Mouse (Mus musculus) hindbrain, embryonic 16.5 days (tissue): ENCODE measurements around the gene Nfia. TPM values are rescaled to one million over a fixed set of nuclear protein-coding genes. Genes with fewer than 3 reads are reported as not detected.

Experiments
- ATAC-seq: fragments of 200-750 bp; cut with Nextera tagmentation; 2 replicates; pipeline ENCODE4 v1.8.0; 2017; ENCODE audit warnings: moderate TSS enrichment, moderate library complexity
- H3K27ac ChIP-seq: fragments of 300-500 bp; sonication (generic); 2 replicates; pipeline ENCODE4 v1.5.1; 2014; ENCODE audit warnings: low read depth, mild to moderate bottlenecking, control low read depth, low read length, moderate library complexity
- H3K27me3 ChIP-seq: fragments of 300-500 bp; sonication (generic); replicated peaks from 2 replicates; pipeline ENCODE4 v1.6.1; 2014; ENCODE audit warnings: low read length; ENCODE audit not compliant: control insufficient read depth, insufficient read depth
- H3K36me3 ChIP-seq: fragments of 300-500 bp; sonication (generic); 2 replicates; pipeline ENCODE4 v1.6.1; 2014; ENCODE audit warnings: mild to moderate bottlenecking, low read length, moderate library complexity, mixed read lengths; ENCODE audit not compliant: control insufficient read depth, insufficient read depth
- H3K4me1 ChIP-seq: fragments of 300-500 bp; sonication (generic); 2 replicates; pipeline ENCODE4 v1.6.1; 2014; ENCODE audit warnings: low read depth, low read length; ENCODE audit not compliant: control insufficient read depth, insufficient read depth
- H3K4me2 ChIP-seq: fragments of 300-500 bp; sonication (generic); 2 replicates; pipeline ENCODE4 v1.6.1; 2014; ENCODE audit warnings: mild to moderate bottlenecking, low read length, control low read depth, moderate library complexity
- H3K4me3 ChIP-seq: fragments of 300-500 bp; sonication (generic); 2 replicates; pipeline ENCODE4 v1.5.1; 2014; ENCODE audit warnings: mild to moderate bottlenecking, low read length, control low read depth, moderate library complexity
- H3K9ac ChIP-seq: fragments of 300-500 bp; sonication (generic); 2 replicates; pipeline ENCODE4 v1.6.1; 2014; ENCODE audit warnings: low read depth, mild to moderate bottlenecking, control low read depth, low read length, moderate library complexity
- H3K9me3 ChIP-seq: fragments of 300-500 bp; sonication (generic); 2 replicates; pipeline ENCODE4 v1.6.1; 2014; ENCODE audit warnings: mild to moderate bottlenecking, low read length, moderate library complexity; ENCODE audit not compliant: control insufficient read depth
- WGBS: fragments of 180-500 bp; shearing (Covaris S2); extraction: QIAGEN DNeasy Blood & Tissue Kit; methylation state at CpG from one replicate; pipeline ENCODE4 v1.1.7; 2014; 5-methylcytosine and 5-hydroxymethylcytosine counted together
- polyA plus RNA-seq: library from polyadenylated mRNA; unstranded; fragments of >200 nt; fragmentation: Nextera tagmentation; extraction: Ambion mirVana; gene quantifications from 2 replicates; pipeline ENCODE4 v1.2.1, GENCODE M21; 2015

Gene Nfia
- polyA plus RNA-seq, 1 experiment from 2014 or later: 38.4 TPM

GRCm38 (mm10) chr4:97778211-97779002 is 5.9 kb downstream of the Nfia start:
- peaks cover under 1% of the 10 kb centered on the region; the same call in 1 of the 2 replicates for H3K36me3 ChIP-seq
- peak overlapping the region; percentile 80 for H3K4me3 ChIP-seq
- H3K9ac ChIP-seq: peak overlapping the region; percentile 88
- peak; percentile 10; the same call in 1 of the 2 replicates for ATAC-seq
- H3K27me3 ChIP-seq: 0 out of 2 replicates have a peak, but pooled peaks cover 2% of the 10 kb centered on the region
- peaks cover 2% of the 10 kb centered on the region for H3K4me1 ChIP-seq
- WGBS: 0% methylated on average over 62 of the region's 94 CpGs
- peak overlapping the region; percentile 67 for H3K4me2 ChIP-seq
- H3K27ac ChIP-seq: peak overlapping the region; percentile 90
- no peaks in the 10 kb centered on the region for H3K9me3 ChIP-seq

DNA sequence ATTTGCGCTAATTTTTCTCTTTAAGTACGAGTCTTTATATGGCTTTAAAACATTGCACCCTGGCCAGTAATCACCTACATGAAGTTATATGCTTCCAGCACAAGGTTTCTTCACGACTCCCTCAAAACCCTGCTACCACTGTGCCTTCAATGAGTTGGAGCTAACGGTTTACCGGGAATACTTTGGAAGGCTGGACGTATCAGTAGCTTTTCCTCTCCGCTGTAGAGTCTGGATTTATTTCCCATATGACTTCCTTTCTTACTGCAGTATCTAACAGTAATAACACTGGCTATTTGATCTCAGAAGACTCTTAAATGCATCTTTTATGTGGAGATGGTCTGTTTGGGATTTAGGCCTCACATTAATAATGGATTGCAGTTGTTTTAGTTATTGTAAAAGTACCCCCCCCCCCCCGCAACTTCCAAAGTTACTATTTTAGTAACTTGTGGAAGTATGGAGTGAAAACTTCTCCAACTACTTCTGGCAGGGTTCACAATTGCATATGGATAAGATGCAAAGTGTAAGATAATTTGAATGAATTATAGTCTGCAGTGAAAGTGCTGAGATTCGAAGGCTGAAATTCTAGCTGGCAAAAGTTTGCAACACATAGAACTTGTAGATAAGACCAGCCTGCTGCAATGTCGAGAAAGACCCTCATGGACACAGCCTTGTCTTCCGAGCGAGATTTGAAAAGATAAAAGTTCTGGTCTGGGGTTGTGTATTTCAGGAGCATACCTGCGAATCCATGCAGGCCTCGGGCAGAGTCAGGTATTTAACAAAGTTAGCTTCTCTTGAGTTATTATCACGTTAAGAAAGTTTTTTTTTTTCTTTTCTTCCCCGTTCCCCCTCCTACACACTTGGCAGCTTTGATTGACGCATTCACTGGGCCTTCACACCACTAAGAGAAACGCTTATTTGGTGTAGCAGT is 6.7 kb downstream of the Nfia start:
- H3K4me3 ChIP-seq: peak overlapping the region; percentile 80
- 0 out of 2 replicates have a peak, but pooled peaks cover 2% of the 10 kb centered on the region for H3K27me3 ChIP-seq
- H3K27ac ChIP-seq: peak overlapping the region; percentile 90
- 12% methylated on average over 18 of the region's 18 CpGs for WGBS
- peak overlapping the region; percentile 88 for H3K9ac ChIP-seq
- H3K9me3 ChIP-seq: no peaks in the 10 kb centered on the region
- peak overlapping the region; percentile 67 for H3K4me2 ChIP-seq
- no peak for ATAC-seq
- H3K4me1 ChIP-seq: peaks cover 2% of the 10 kb centered on the region; the same call in 1 of the 2 replicates
- H3K36me3 ChIP-seq: peaks cover 2% of the 10 kb centered on the region; the same call in 1 of the 2 replicates

GRCm38 (mm10) chr4:97780024-97780423 is 7.5 kb downstream of the Nfia start:
- Histone ChIP-seq H3K9ac (0 out of 2 replicates have a peak overlapping the region, but pooled peaks have one; percentile 3), H3K4me1 (no peaks in the 10 kb centered on the region; the same call in 1 of the 2 replicates), H3K27me3 (0 out of 2 replicates have a peak, but pooled peaks cover under 1% of the 10 kb centered on the region), H3K4me3 (peak overlapping the region; percentile 80), H3K27ac (no peak overlapping the region), H3K4me2 (peak overlapping the region; percentile 67), H3K36me3 (peaks cover 2% of the 10 kb centered on the region; the same call in 1 of the 2 replicates), H3K9me3 (no peaks in the 10 kb centered on the region)
- no peak for ATAC-seq
- WGBS: 31% methylated on average over 7 of the region's 7 CpGs

DNA sequence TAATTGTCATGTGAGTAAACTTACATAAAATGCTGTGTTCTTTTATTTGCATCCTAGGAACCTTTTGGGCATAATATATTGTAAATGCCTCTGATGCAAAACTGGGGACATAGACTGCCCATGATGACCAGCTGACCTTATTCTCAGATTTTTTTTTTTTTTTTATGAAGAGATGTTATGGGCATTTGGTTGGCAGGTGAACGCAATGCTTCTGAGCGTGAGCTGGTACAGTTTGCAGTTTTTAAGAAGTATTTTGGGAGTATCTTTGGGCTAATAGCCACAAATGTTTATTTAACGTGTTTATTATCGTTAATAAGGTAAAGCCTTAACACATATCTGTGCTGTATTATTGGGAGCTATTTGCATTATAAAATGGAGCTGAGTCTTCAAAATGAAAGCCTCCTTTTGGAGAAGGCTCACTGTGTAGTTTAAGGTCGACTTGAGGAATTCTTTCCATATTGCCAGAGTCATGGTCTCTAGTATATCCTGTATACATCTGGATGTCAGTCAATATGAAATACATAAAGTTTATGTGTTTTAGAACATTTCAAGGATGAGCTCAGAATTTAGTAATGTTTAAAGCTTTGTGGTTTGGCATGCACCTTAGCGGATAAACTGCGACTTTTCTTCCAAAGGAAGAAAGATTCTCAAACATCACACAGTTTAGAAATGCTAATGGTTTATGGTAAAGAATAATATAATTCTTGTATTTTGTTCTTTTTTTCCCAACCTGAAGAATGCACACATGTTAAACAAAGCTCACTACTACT is 8.3 kb downstream of the Nfia start:
- WGBS: 58% methylated on average over 7 of the region's 7 CpGs
- Histone ChIP-seq H3K27ac (peak overlapping the region; percentile 19; the same call in 1 of the 2 replicates), H3K4me2 (peak overlapping the region; percentile 48), H3K9me3 (no peaks in the 10 kb centered on the region), H3K4me1 (no peaks in the 10 kb centered on the region; the same call in 1 of the 2 replicates), H3K4me3 (peak overlapping the region; percentile 20), H3K9ac (peak overlapping the region; percentile 33; the same call in 1 of the 2 replicates), H3K36me3 (peaks cover 2% of the 10 kb centered on the region; the same call in 1 of the 2 replicates), H3K27me3 (no peaks in the 10 kb centered on the region)
- no peak for ATAC-seq

GRCm38 (mm10) chr4:97782069-97782468 is 9.5 kb downstream of the Nfia start:
- 60% methylated on average over 3 of the region's 3 CpGs for WGBS
- H3K4me3 ChIP-seq: no peak overlapping the region
- H3K4me2 ChIP-seq: peak overlapping the region; percentile 39
- H3K9ac ChIP-seq: peak overlapping the region; percentile 27; the same call in 1 of the 2 replicates
- ATAC-seq: no peak
- no peak overlapping the region for H3K27ac ChIP-seq
- peaks cover 2% of the 10 kb centered on the region; the same call in 1 of the 2 replicates for H3K36me3 ChIP-seq
- no peaks in the 10 kb centered on the region for H3K4me1 ChIP-seq
- H3K9me3 ChIP-seq: no peaks in the 10 kb centered on the region
- no peaks in the 10 kb centered on the region for H3K27me3 ChIP-seq

- H3K9me3 ChIP-seq: no peaks in the 10 kb centered on the region
- no peak overlapping the region for H3K9ac ChIP-seq
- peak overlapping the region; percentile 39 for H3K4me2 ChIP-seq
- no peak for ATAC-seq
- no peak overlapping the region for H3K27ac ChIP-seq
- H3K36me3 ChIP-seq: peaks cover 2% of the 10 kb centered on the region; the same call in 1 of the 2 replicates
- WGBS: 66% methylated on average over 6 of the region's 6 CpGs
- no peaks in the 10 kb centered on the region for H3K27me3 ChIP-seq
- H3K4me3 ChIP-seq: no peak overlapping the region
- H3K4me1 ChIP-seq: no peaks in the 10 kb centered on the region
Observed at GRCm38 (mm10) chr4:97782497-97782896, 10.0 kb downstream of the Nfia start.

- Histone ChIP-seq H3K9me3 (no peaks in the 10 kb centered on the region), H3K4me1 (no peaks in the 10 kb centered on the region), H3K36me3 (peaks cover 2% of the 10 kb centered on the region; the same call in 1 of the 2 replicates), H3K4me2 (peak overlapping the region; percentile 39; the same call in 1 of the 2 replicates), H3K27me3 (no peaks in the 10 kb centered on the region), H3K4me3 (no peak overlapping the region), H3K27ac (no peak overlapping the region), H3K9ac (no peak overlapping the region)
- WGBS: 90% methylated on average over 26 of the region's 26 CpGs
- ATAC-seq: no peak
Observed at GRCm38 (mm10) chr4:97783073-97783879, 10.7 kb downstream of the Nfia start.

DNA sequence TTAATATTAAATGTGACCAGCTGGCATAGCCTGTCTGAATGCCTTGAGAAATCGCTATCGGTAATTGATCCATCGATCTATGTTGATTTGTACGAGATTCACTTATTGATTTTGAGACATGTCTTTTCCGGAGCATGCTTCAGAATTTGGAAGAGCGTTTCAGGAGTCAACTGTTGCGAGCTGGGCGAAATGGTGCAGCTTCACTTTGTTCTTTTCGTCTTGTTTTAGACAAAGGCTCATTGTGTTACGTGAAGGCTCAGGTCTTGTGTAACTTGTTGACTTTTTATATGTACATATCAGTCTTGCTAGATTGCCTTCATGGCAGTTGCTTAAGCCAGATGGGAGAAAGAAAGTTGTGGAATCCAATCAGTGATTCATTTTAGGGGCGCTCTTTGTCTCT is 11.7 kb downstream of the Nfia start:
- 71% methylated on average over 11 of the region's 11 CpGs for WGBS
- no peak for ATAC-seq
- H3K27ac ChIP-seq: no peak overlapping the region
- H3K36me3 ChIP-seq: peaks cover 2% of the 10 kb centered on the region; the same call in 1 of the 2 replicates
- H3K9ac ChIP-seq: no peak overlapping the region
- H3K27me3 ChIP-seq: no peaks in the 10 kb centered on the region
- H3K9me3 ChIP-seq: no peaks in the 10 kb centered on the region
- peak overlapping the region; percentile 13; the same call in 1 of the 2 replicates for H3K4me2 ChIP-seq
- H3K4me3 ChIP-seq: no peak overlapping the region
- peaks cover 2% of the 10 kb centered on the region for H3K4me1 ChIP-seq
